Mouse (Mus musculus): ENCODE measurements around the gene Lmntd1.

- TF ChIP-seq POLR2A (IDR thresholded peaks at IDR 0.05; ENCODE audit: low read depth, low read length) (no peak), CTCF (IDR thresholded peaks at IDR 0.05; ENCODE audit: extremely low read depth, insufficient read length, insufficient replicate concordance, low read depth, low read length) (no peak)
Observed at GRCm38 (mm10) chr6:145567832-145568231, 46.3 kb downstream of the Lmntd1 start.

Data from small intestine, adult 2 months (tissue).